Mouse (Mus musculus): ENCODE measurements at regions not wholly inside any gene's neighbourhood (a gene's known extent, or its start where the extent isn't known, plus 50 kb on each side); places are given as distances from the start of the nearest gene placed in this dataset.

GRCm38 (mm10) chr19:26014620-26015180 lies 342.5 kb downstream of the Dmrt2 start:
- no peak for TF ChIP-seq POLR2A (IDR thresholded peaks at IDR 0.05; ENCODE audit: borderline replicate concordance, extremely low read depth, low read depth, low read length)
- TF ChIP-seq CTCF (IDR thresholded peaks at IDR 0.05; ENCODE audit: insufficient read depth, low read length) = no peak

All from lung, adult 2 months (tissue).